Mouse (Mus musculus): ENCODE data around the gene Olfr479.
"Not testable (repeated sequence)": the region's sequence is repeated elsewhere in the genome, so short reads cannot be mapped to it uniquely, and the experiment has no call there.

Gene Olfr479

GRCm38 (mm10) chr7:108050393-108050792, at the start of gene Olfr479:
Olfr479 (plus strand) TSS chr7:108050693.
- no peak for DNase-seq

- DNase-seq, result not testable (repeated sequence)
Measured at GRCm38 (mm10) chr7:108014256-108014655, 36.2 kb upstream of the Olfr479 start.

GRCm38 (mm10) chr7:108033889-108034288, 16.6 kb upstream of the Olfr479 start, which contains the start of gene Olfr478:
Olfr478 (minus strand) TSS chr7:108033989.
- DNase-seq, result no peak

GRCm38 (mm10) chr7:108067246-108067645, 16.8 kb downstream of the Olfr479 start, which contains the start of gene Olfr480:
Olfr480 (minus strand) TSS chr7:108067346.
- no peak for DNase-seq

GRCm38 (mm10) chr7:108079555-108079954, 29.1 kb downstream of the Olfr479 start, which contains the start of gene Olfr481:
Olfr481 (plus strand) TSS chr7:108079855.
- no peak for DNase-seq

- DNase-seq, result no peak
Measured at GRCm38 (mm10) chr7:108097486-108097885, 47.0 kb downstream of the Olfr479 start, which contains the start of gene Olfr482. Olfr482 (minus strand) TSS chr7:108097586.

- no peak for DNase-seq
Measured at GRCm38 (mm10) chr7:108100549-108100948, 50.1 kb downstream of the Olfr479 start, which contains the start of gene Olfr483. Olfr483 (plus strand) TSS chr7:108100849.

Data from kidney, postnatal 4 days (tissue).